Mouse (Mus musculus): ENCODE measurements around the gene Gpr183.

Gene Gpr183

GRCm38 (mm10) chr14:121903381-121903876, 61.6 kb downstream of the Gpr183 start:
- no peak for DNase-seq (ENCODE audit: low spot score in 2 of 2)
